Mouse (Mus musculus) macrophage (primary cell): Measurements from ENCODE around the gene Apol9b. TPM values are rescaled to one million over a fixed set of nuclear protein-coding genes. Genes with fewer than 3 reads are reported as not detected.
"Not testable (repeated sequence)": the region's sequence is repeated elsewhere in the genome, so short reads cannot be mapped to it uniquely, and the experiment has no call there.

Experiments
- H3K27ac ChIP-seq: fragments of 350-480 bp; formaldehyde crosslinking; 2 replicates; pipeline ENCODE4 v1.9.0; 2021
- H3K36me3 ChIP-seq: fragments of 350-480 bp; formaldehyde crosslinking; 2 replicates; pipeline ENCODE4 v1.9.0; 2021; ENCODE audit errors: inconsistent target
- H3K4me3 ChIP-seq: fragments of 350-480 bp; formaldehyde crosslinking; 2 replicates; pipeline ENCODE4 v1.9.0; 2021; ENCODE audit errors: inconsistent target
- H3K79me2 ChIP-seq: fragments of 350-480 bp; formaldehyde crosslinking; 2 replicates; pipeline ENCODE4 v1.9.0; 2021; ENCODE audit errors: inconsistent target
- WGBS: methylation state at CpG from one replicate; pipeline ENCODE4 v1.1.7; 2026; ENCODE audit warnings: inconsistent platforms; ENCODE audit not compliant: missing documents; 5-methylcytosine and 5-hydroxymethylcytosine counted together
- polyA plus RNA-seq: library from polyadenylated mRNA; stranded (reverse); fragments of 250-400 nt; gene quantifications from 3 replicates; pipeline ENCODE4 v1.2.4, GENCODE M21; 2018; ENCODE audit warnings: inconsistent platforms

The Apol9b gene
- polyA plus RNA-seq, 1 experiment from 2014 or later: 0.42 TPM

- not testable (repeated sequence) for H3K4me3 ChIP-seq, H3K79me2 ChIP-seq, H3K27ac ChIP-seq, H3K36me3 ChIP-seq
- 72% methylated on average over 9 of the region's 10 CpGs for WGBS
Measured at GRCm38 (mm10) chr15:77732851-77733250, 4.0 kb downstream of the Apol9b start.

DNA sequence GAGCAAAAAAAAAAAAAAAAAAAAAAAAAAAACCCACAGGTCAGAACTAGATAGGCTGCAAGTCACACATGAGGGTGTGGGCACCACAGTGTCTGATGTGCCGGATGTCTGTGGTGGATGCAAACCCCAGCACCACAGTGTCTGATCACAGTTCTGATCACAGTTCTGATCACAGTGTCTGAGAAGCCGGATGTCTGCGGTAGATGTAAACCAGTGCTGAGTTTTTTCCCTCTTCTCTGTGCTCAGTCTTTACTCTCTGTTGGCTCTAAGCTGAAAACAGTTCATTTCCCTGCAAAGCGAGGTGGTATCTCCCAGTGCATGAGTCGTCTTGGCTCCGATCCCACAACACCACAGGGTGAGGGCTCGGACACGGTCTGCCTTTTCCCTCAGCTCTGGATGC, 4.5 kb downstream of the Apol9b start:
- H3K27ac ChIP-seq, H3K36me3 ChIP-seq, H3K4me3 ChIP-seq, H3K79me2 ChIP-seq: not testable (repeated sequence)
- WGBS: 73% methylated on average over 3 of the region's 8 CpGs

GRCm38 (mm10) chr15:77733903-77734302, 5.1 kb downstream of the Apol9b start:
- 86% methylated on average over 3 of the region's 4 CpGs for WGBS

DNA sequence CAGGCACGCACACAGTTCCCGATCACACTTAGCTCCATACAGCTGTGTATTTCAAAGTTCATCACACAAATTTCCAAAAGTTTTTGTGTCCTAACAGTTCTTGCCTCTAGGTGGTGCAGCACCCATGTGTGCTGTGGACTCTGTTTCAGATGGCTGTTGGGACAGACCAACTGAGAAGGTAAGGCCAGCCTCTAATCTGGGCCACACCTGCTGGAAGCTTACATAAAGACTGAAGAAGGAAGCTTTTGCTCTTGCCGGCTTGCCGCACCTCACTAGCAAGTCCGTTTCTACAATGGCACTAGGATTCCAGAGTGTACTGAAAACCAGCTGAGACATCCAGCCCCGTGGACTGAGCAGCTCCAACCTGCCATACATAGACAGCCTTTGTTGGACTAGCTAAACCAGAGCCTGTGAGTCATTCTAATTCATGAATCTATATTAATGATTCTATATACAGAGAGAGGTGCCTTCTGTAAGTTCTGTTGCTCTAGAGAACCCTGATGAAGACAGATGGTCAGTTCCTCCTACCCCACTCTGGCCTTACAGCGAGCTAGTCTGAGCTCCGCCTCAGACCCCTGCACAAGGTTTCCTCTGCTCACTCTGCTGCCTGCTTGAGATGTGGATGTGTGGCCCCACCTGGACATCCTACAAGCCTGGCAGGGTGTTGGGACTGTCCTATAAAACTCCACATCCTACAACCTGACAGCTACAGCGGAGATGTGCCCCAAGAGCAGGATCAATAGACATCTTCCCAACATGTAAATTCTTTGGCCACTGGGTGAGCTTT, 11.9 kb downstream of the Apol9b start:
- H3K4me3 ChIP-seq: no peak overlapping the region
- H3K79me2 ChIP-seq: no peaks in the 10 kb centered on the region
- 71% methylated on average over 9 of the region's 9 CpGs for WGBS
- no peak overlapping the region for H3K27ac ChIP-seq
- H3K36me3 ChIP-seq: no peaks in the 10 kb centered on the region

More at GRCm38 (mm10) chr15:77733903-77734302, 5.1 kb downstream of the Apol9b start:
- not testable (repeated sequence) for H3K79me2 ChIP-seq, H3K4me3 ChIP-seq, H3K27ac ChIP-seq, H3K36me3 ChIP-seq

DNA sequence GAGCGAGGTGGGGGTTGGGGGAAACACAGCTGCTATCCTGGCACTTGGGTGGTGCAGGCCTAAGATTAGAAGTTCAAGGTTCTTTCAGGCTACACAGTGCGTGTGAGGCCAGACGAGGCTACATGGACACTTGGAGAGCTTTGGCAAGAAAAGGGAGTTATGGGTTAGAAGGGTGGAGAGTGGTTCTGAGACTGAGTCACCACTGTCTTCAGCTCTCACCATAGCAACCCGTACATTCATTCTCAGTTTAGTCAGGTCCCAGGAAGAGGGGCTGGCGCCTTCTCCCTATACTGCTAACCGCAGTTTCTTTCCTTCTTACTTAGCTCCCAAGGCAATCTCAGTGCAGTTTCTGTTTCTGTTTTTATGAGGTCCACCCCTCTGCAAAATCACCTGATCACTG, 12.7 kb downstream of the Apol9b start:
- H3K79me2 ChIP-seq, H3K4me3 ChIP-seq, H3K36me3 ChIP-seq, H3K27ac ChIP-seq: not testable (repeated sequence)
- WGBS: 89% methylated on average over 6 of the region's 6 CpGs

DNA sequence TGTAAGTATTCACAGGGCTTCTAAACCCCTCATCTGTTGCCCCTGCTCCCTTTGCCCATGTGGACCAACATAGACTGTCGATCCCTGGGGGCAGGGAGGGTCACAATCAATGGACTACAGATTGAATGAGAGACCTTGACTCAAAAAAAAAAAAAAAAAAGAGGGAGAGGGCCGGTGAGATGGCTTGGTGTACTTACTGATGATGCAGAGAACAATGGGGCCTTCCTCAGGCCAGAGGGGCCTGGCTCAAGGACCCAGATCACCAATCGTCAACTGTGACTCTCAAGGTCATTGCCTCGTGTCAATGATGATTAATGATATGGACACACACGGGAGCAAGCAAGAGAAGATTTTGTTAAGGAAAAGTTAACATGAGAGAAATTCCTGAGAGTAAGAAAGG, 15.8 kb downstream of the Apol9b start:
- Histone ChIP-seq H3K79me2 (no peaks in the 10 kb centered on the region), H3K4me3 (no peak overlapping the region), H3K36me3 (no peaks in the 10 kb centered on the region), H3K27ac (no peak overlapping the region)
- 70% methylated on average over 4 of the region's 5 CpGs for WGBS

- no peaks in the 10 kb centered on the region for H3K36me3 ChIP-seq
Measured at GRCm38 (mm10) chr15:77745081-77745480, 16.2 kb downstream of the Apol9b start.

GRCm38 (mm10) chr15:77746326-77746725, 17.5 kb downstream of the Apol9b start:
- Histone ChIP-seq H3K79me2 (no peaks in the 10 kb centered on the region), H3K36me3 (no peaks in the 10 kb centered on the region), H3K4me3 (no peak overlapping the region), H3K27ac (no peak overlapping the region)
- WGBS: 78% methylated on average over 1 of the region's 1 CpGs

More at GRCm38 (mm10) chr15:77745081-77745480, 16.2 kb downstream of the Apol9b start:
- Histone ChIP-seq H3K27ac (no peak overlapping the region), H3K79me2 (no peaks in the 10 kb centered on the region), H3K4me3 (no peak overlapping the region)

DNA sequence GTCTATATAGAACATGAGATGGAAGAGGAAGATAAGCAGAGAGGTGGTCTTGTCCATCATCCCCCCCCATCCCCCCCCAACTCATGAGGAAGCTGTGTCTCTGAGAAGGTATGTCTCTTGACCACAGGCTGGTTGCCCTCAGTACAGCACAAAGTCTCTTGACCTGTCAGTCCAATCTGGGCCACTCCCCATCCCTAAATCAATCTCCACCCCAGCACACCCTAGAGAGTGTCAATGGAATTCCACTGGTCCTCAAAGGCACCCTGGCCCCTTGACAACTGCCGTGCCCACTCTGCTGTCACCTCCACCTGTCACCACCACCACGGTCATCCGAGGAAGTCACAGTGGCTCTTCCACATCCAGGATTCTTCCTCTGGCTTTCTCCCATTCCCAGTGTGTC, 19.6 kb downstream of the Apol9b start:
- WGBS: 92% methylated on average over 3 of the region's 3 CpGs
- no peak overlapping the region for H3K27ac ChIP-seq
- H3K79me2 ChIP-seq: no peaks in the 10 kb centered on the region
- no peaks in the 10 kb centered on the region for H3K36me3 ChIP-seq
- no peak overlapping the region for H3K4me3 ChIP-seq

GRCm38 (mm10) chr15:77749717-77750116, 20.9 kb downstream of the Apol9b start:
- 91% methylated on average over 9 of the region's 10 CpGs for WGBS
- Histone ChIP-seq H3K79me2 (no peaks in the 10 kb centered on the region), H3K36me3 (no peaks in the 10 kb centered on the region), H3K27ac (no peak overlapping the region), H3K4me3 (no peak overlapping the region)

DNA sequence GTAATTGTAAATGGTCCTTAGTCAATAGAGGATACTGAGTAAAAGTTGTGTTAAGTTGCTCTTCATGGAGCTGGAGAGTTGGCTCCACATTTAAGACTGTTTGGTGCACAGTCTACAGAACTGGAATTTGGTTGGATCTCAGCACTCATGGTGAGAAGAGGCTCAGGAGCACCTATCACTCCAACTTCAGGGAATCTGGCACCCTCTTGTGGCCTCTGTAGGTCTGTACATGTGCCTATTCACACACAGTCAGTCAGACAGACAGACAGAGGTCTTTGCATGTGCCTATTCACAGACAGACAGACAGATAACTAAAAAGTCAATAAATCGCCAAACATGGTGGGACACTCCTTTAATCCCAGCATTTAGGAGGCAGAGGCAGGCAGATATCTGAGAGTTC, 21.6 kb downstream of the Apol9b start:
- no peaks in the 10 kb centered on the region for H3K79me2 ChIP-seq
- 43% methylated on average over 1 of the region's 1 CpGs for WGBS
- H3K27ac ChIP-seq: no peak overlapping the region
- no peaks in the 10 kb centered on the region for H3K36me3 ChIP-seq
- H3K4me3 ChIP-seq: no peak overlapping the region

- Histone ChIP-seq H3K27ac (no peak overlapping the region), H3K36me3 (no peaks in the 10 kb centered on the region), H3K79me2 (no peaks in the 10 kb centered on the region), H3K4me3 (no peak overlapping the region)
- 55% methylated on average over 11 of the region's 11 CpGs for WGBS
Measured at GRCm38 (mm10) chr15:77752443-77752842, 23.6 kb downstream of the Apol9b start.

GRCm38 (mm10) chr15:77755132-77755531, 26.3 kb downstream of the Apol9b start:
- Histone ChIP-seq H3K27ac (no peak overlapping the region), H3K4me3 (no peak overlapping the region), H3K79me2 (no peaks in the 10 kb centered on the region), H3K36me3 (peaks cover under 1% of the 10 kb centered on the region; the same call in 1 of the 2 replicates)
- WGBS: 77% methylated on average over 2 of the region's 2 CpGs

- H3K4me3 ChIP-seq: no peak overlapping the region
- WGBS: 77% methylated on average over 2 of the region's 2 CpGs
Measured at GRCm38 (mm10) chr15:77756081-77756480, 27.2 kb downstream of the Apol9b start.

GRCm38 (mm10) chr15:77756848-77757247, 28.0 kb downstream of the Apol9b start, which contains the start of gene Apol8:
TSS of gene Apol8 (minus strand) at chr15:77757003.
- no peaks in the 10 kb centered on the region for H3K79me2 ChIP-seq
- WGBS: 11% methylated on average over 9 of the region's 9 CpGs
- no peak within 1 kb of the TSS for H3K27ac ChIP-seq
- peaks cover 17% of the 10 kb centered on the region for H3K36me3 ChIP-seq
- H3K4me3 ChIP-seq: no peak within 1 kb of the TSS

More at GRCm38 (mm10) chr15:77756081-77756480, 27.2 kb downstream of the Apol9b start:
- peaks cover 10% of the 10 kb centered on the region for H3K36me3 ChIP-seq
- no peaks in the 10 kb centered on the region for H3K79me2 ChIP-seq
- no peak overlapping the region for H3K27ac ChIP-seq
